Mouse (Mus musculus): Measurements from ENCODE around the gene Plce1. TPM values are rescaled to one million over a fixed set of nuclear protein-coding genes. Genes with fewer than 3 reads are reported as not detected.

The Plce1 gene
- polyA plus RNA-seq, 2 experiments: 0.21 to 0.50 TPM

DNA sequence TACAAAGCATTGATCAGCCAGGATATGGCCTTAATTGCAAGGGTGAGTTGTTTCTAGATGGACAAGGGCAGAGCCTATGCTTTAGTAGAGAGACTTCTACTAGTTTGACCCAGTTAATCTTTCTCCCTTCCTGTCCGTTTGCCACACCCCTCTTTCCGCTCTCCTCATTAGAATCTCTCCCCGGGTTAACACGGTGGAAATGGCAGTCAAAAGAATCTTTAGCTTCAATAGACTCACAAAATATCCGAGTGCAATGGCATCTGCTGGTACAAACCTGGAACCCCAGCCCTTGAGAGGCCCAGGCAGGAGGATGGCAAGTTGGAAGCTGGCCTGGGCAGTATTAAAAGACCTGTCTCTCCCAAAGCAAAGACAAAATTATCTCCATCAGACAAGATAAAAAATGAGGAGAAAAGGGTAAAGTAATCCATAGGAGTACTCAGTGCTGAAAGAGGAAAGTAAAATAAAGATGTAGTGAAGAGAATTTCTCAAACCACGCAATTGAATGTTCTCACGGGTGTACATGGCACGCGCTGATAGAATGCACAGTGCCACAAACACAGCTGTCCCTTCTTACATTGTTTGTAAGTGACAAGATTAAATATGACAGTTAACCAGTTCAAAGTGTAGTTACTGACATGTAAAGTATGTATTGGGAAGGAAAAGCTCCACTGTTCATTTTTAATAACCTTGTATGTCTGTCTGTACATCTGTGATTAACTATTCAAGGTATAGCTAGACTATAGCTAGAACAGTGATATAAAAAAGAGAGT, 145.5 kb downstream of the Plce1 start:
- TF ChIP-seq CTCF (IDR thresholded peaks at IDR 0.05; ENCODE audit: low read depth) (no peak), EP300 (IDR thresholded peaks at IDR 0.05; ENCODE audit: low read depth) (no peak)
- H3K4me2 ChIP-seq (ENCODE audit: low read depth): no peak overlapping the region
- no peak overlapping the region for H3K27ac ChIP-seq
- no peak overlapping the region for H3K9ac ChIP-seq (replicated peaks)
- no peaks in the 10 kb centered on the region for H3K4me1 ChIP-seq (replicated peaks; ENCODE audit: control insufficient read depth in 2 of 2, insufficient read depth in 2 of 2, low read length in 1 of 2)
- H3K36me3 ChIP-seq (replicated peaks; ENCODE audit: control insufficient read depth, insufficient read depth, low read depth): no peaks in the 10 kb centered on the region
- H3K4me3 ChIP-seq (ENCODE audit: insufficient read depth in 1 of 2, low read depth in 2 of 2, low read length in 2 of 2): no peak overlapping the region
- WGBS (ENCODE audit: insufficient replicate concordance): 65% methylated on average over 9 of the region's 9 CpGs
- no peak for ATAC-seq (ENCODE audit: insufficient read depth)
- no peak for DNase-seq (ENCODE audit: low read depth in 3 of 3, low spot score in 3 of 3)
- H3K27me3 ChIP-seq (ENCODE audit: control insufficient read depth, insufficient read depth, low read length): no peaks in the 10 kb centered on the region
- H3K9me3 ChIP-seq (ENCODE audit: control insufficient read depth, low read length): no peaks in the 10 kb centered on the region

DNA sequence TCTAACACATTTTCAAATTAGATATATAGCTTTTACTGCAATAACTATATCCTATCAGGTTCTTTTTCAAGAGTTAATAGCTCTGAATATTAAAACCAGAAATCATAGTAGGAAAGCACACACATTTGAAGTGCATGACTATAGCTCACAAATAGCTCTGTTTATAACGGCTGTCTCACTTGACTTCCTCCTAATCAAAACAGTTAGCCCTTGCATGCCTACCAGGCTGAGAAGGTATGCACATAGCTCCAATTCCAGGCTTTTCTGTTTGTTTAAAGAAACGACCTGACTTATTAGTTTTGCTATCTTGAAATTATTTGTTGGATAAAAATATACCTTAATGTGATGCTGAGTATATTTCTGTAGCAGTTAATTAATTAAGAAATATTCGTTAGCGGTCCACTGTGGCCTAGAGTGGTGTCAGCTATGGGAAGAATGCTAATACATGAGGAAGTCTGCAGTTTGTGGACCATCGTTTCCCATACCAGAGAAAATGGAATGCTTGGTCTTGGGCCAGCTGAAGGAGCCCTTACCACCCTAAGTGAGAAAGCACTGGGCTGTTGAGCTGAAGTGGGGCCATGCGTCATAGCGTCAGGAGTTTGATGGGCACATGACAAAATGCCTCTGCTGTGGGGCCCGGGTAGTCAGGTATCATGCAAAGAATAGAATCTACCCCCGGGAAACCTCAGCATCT, 146.3 kb downstream of the Plce1 start:
- H3K27me3 ChIP-seq (ENCODE audit: control insufficient read depth, insufficient read depth, low read length): no peaks in the 10 kb centered on the region
- H3K4me2 ChIP-seq (ENCODE audit: low read depth): no peak overlapping the region
- TF ChIP-seq CTCF (IDR thresholded peaks at IDR 0.05; ENCODE audit: low read depth) (no peak), EP300 (IDR thresholded peaks at IDR 0.05; ENCODE audit: low read depth) (no peak)
- no peak for DNase-seq (ENCODE audit: low read depth in 3 of 3, low spot score in 3 of 3)
- H3K4me3 ChIP-seq (ENCODE audit: insufficient read depth in 1 of 2, low read depth in 2 of 2, low read length in 2 of 2): no peak overlapping the region
- H3K27ac ChIP-seq: no peak overlapping the region
- no peaks in the 10 kb centered on the region for H3K4me1 ChIP-seq (replicated peaks; ENCODE audit: control insufficient read depth in 2 of 2, insufficient read depth in 2 of 2, low read length in 1 of 2)
- H3K9ac ChIP-seq (replicated peaks): no peak overlapping the region
- H3K9me3 ChIP-seq (ENCODE audit: control insufficient read depth, low read length): no peaks in the 10 kb centered on the region
- ATAC-seq (ENCODE audit: insufficient read depth): no peak
- no peaks in the 10 kb centered on the region for H3K36me3 ChIP-seq (replicated peaks; ENCODE audit: control insufficient read depth, insufficient read depth, low read depth)
- WGBS (ENCODE audit: insufficient replicate concordance): 60% methylated on average over 9 of the region's 9 CpGs

DNA sequence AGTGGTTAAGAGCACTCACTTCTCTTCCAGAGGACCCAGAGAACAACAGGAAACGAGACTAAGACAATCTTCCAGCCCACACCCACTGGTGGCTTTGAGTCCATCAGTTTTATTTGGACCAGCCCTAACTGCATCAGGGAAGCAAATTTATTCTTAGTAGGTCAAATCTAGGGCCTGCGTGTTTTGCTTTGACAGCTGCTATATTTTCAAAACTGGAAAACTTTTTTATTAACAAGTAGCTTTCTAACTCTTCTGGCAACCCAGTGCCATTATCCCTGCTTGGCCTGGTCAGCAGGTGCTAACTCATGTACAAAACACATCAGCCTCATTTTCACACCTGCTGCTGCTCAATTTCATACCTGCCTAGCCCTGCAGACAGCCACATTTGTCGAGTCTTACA, 151.3 kb downstream of the Plce1 start:
- Histone ChIP-seq H3K27me3 (ENCODE audit: control insufficient read depth, insufficient read depth, low read length) (no peaks in the 10 kb centered on the region), H3K4me2 (ENCODE audit: low read depth) (no peak overlapping the region), H3K36me3 (replicated peaks; ENCODE audit: control insufficient read depth, insufficient read depth, low read depth) (no peaks in the 10 kb centered on the region), H3K9me3 (ENCODE audit: control insufficient read depth, low read length) (no peaks in the 10 kb centered on the region), H3K27ac (no peak overlapping the region), H3K4me3 (ENCODE audit: insufficient read depth in 1 of 2, low read depth in 2 of 2, low read length in 2 of 2) (no peak overlapping the region), H3K9ac (replicated peaks) (no peak overlapping the region), H3K4me1 (replicated peaks; ENCODE audit: control insufficient read depth in 2 of 2, insufficient read depth in 2 of 2, low read length in 1 of 2) (0 out of 4 replicates have a peak, but pooled peaks cover 0 to 2% of the 10 kb centered on the region in 2 experiments)
- no peak for DNase-seq (ENCODE audit: low read depth in 3 of 3, low spot score in 3 of 3)
- TF ChIP-seq CTCF (IDR thresholded peaks at IDR 0.05; ENCODE audit: low read depth) (no peak), EP300 (IDR thresholded peaks at IDR 0.05; ENCODE audit: low read depth) (no peak)
- no peak for ATAC-seq (ENCODE audit: insufficient read depth)
- WGBS (ENCODE audit: insufficient replicate concordance): 50% methylated on average over 3 of the region's 3 CpGs

- Histone ChIP-seq H3K4me2 (ENCODE audit: low read depth) (no peak overlapping the region), H3K4me3 (ENCODE audit: insufficient read depth in 1 of 2, low read depth in 2 of 2, low read length in 2 of 2) (no peak overlapping the region), H3K36me3 (replicated peaks; ENCODE audit: control insufficient read depth, insufficient read depth, low read depth) (no peaks in the 10 kb centered on the region), H3K27me3 (ENCODE audit: control insufficient read depth, insufficient read depth, low read length) (no peaks in the 10 kb centered on the region), H3K4me1 (replicated peaks; ENCODE audit: control insufficient read depth in 2 of 2, insufficient read depth in 2 of 2, low read length in 1 of 2) (0 out of 4 replicates have a peak, but pooled peaks cover 0 to 2% of the 10 kb centered on the region in 2 experiments), H3K9ac (replicated peaks) (no peak overlapping the region), H3K27ac (no peak overlapping the region), H3K9me3 (ENCODE audit: control insufficient read depth, low read length) (no peaks in the 10 kb centered on the region)
- DNase-seq (ENCODE audit: low read depth in 3 of 3, low spot score in 3 of 3): no peak
- 45% methylated on average over 5 of the region's 5 CpGs for WGBS (ENCODE audit: insufficient replicate concordance)
- TF ChIP-seq CTCF (IDR thresholded peaks at IDR 0.05; ENCODE audit: low read depth): no peak
- no peak for TF ChIP-seq EP300 (IDR thresholded peaks at IDR 0.05; ENCODE audit: low read depth)
- ATAC-seq (ENCODE audit: insufficient read depth): no peak
These were observed 152.4 kb downstream of the Plce1 start for GRCm38 (mm10) chr19:38633306-38633705.

DNA sequence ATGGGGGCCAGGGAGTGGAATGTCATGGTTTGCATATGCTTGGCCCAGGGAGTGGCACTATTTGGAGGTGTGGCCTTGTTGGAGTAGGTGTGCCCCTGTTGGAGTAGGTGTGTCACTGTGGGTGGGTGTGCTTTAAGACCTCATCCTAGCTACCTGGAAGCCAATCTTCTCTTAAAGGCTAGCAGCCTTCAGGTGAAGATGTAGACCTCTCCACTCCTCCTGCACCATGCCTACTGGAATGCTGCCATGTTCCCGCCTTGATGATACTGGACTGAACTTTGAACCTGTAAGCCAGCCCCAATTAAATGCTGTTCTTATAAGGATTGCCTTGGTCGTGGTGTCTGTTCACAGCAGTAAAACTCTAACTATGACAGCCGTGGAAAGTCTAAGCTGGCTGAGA, 158.1 kb downstream of the Plce1 start:
- Histone ChIP-seq H3K27ac (no peak overlapping the region), H3K9ac (replicated peaks) (no peak overlapping the region), H3K4me2 (ENCODE audit: low read depth) (no peak overlapping the region), H3K27me3 (ENCODE audit: control insufficient read depth, insufficient read depth, low read length) (no peaks in the 10 kb centered on the region), H3K9me3 (ENCODE audit: control insufficient read depth, low read length) (no peaks in the 10 kb centered on the region), H3K4me1 (replicated peaks; ENCODE audit: control insufficient read depth in 2 of 2, insufficient read depth in 2 of 2, low read length in 1 of 2) (no peaks in the 10 kb centered on the region), H3K4me3 (ENCODE audit: insufficient read depth in 1 of 2, low read depth in 2 of 2, low read length in 2 of 2) (no peak overlapping the region), H3K36me3 (replicated peaks; ENCODE audit: control insufficient read depth, insufficient read depth, low read depth) (no peaks in the 10 kb centered on the region)
- DNase-seq (ENCODE audit: low read depth in 3 of 3, low spot score in 3 of 3): no peak
- no peak for TF ChIP-seq CTCF (IDR thresholded peaks at IDR 0.05; ENCODE audit: low read depth)
- 58% methylated on average over 3 of the region's 3 CpGs for WGBS (ENCODE audit: insufficient replicate concordance)
- ATAC-seq (ENCODE audit: insufficient read depth): no peak

Data from liver, embryonic 14.5 days (tissue).